In genomic region chr1:192391041-192391440, GRCm38 (mm10) we compare ENCODE assay signal across 24 mouse cellular contexts.
"Had no signal": no experiment of that assay in that cellular context is flagged by ENCODE, and none has a peak within 500 bp of the region (broad histone marks: within the 10 kb centered on the region; RNA-seq: fewer than 3 reads in every experiment).

No protein-coding gene starts in this region.

- DNase-seq: cerebellum, adult 9-11 months; cerebellum, postnatal 10 days; cerebellum, postnatal 14 days; cerebellum, postnatal 25 days; cerebellum, postnatal 36 days; embryo, embryonic 11 days; forebrain, postnatal 0 days; gastrocnemius, adult 2 months; gastrocnemius, postnatal 10 days; gastrocnemius, postnatal 14 days; gastrocnemius, postnatal 25 days; gastrocnemius, postnatal 36 days; heart, adult 18-20 months; heart, adult 2 months had no signal

- H3K27ac ChIP-seq: embryonic facial prominence, embryonic 10.5 days; embryonic facial prominence, embryonic 12.5 days; embryonic facial prominence, embryonic 13.5 days; embryonic facial prominence, embryonic 15.5 days; forebrain, embryonic 10.5 days; forebrain, embryonic 12.5 days; forebrain, embryonic 13.5 days; forebrain, embryonic 15.5 days; gastrocnemius, adult 2 months; heart, adult 2 months; heart, embryonic 10.5 days had no signal

- H3K4me3 ChIP-seq: embryonic facial prominence, embryonic 10.5 days; embryonic facial prominence, embryonic 12.5 days; embryonic facial prominence, embryonic 13.5 days; embryonic facial prominence, embryonic 15.5 days; erythroblast, embryonic 14.5 days; forebrain, embryonic 10.5 days; forebrain, embryonic 12.5 days; forebrain, embryonic 13.5 days; forebrain, embryonic 15.5 days; gastrocnemius, adult 2 months; heart, adult 2 months; heart, embryonic 10.5 days had no signal
